Mouse (Mus musculus) heart, embryonic 13.5 days (tissue): ENCODE data around the gene Nxph3. TPM values are rescaled to one million over a fixed set of nuclear protein-coding genes. Genes with fewer than 3 reads are reported as not detected.

ENCODE experiments used
- ATAC-seq: fragments of 200-750 bp; cut with Nextera tagmentation; 2 replicates; pipeline ENCODE4 v1.8.0; 2017; ENCODE audit warnings: moderate TSS enrichment; ENCODE audit not compliant: insufficient number of reproducible peaks, low FRiP score, low TSS enrichment; ENCODE audit errors: extremely low read depth
- H3K27ac ChIP-seq: fragments of 300-500 bp; sonication (generic); replicated peaks from 2 replicates; pipeline ENCODE4 v1.5.1; 2015; ENCODE audit warnings: moderate library complexity, mild to moderate bottlenecking, inconsistent platforms
- H3K27me3 ChIP-seq: fragments of 300-500 bp; sonication (generic); replicated peaks from 2 replicates; pipeline ENCODE4 v1.6.1; 2015; ENCODE audit warnings: mild to moderate bottlenecking, inconsistent platforms
- H3K36me3 ChIP-seq: fragments of 300-500 bp; sonication (generic); 2 replicates; pipeline ENCODE4 v1.6.1; 2015; ENCODE audit warnings: mild to moderate bottlenecking, inconsistent platforms
- H3K4me1 ChIP-seq: fragments of 300-500 bp; sonication (generic); 2 replicates; pipeline ENCODE4 v1.6.1; 2015; ENCODE audit warnings: inconsistent platforms
- H3K4me2 ChIP-seq: fragments of 300-500 bp; sonication (generic); 2 replicates; pipeline ENCODE4 v1.6.1; 2015; ENCODE audit warnings: inconsistent platforms, mild to moderate bottlenecking, moderate library complexity
- H3K4me3 ChIP-seq: fragments of 300-500 bp; sonication (generic); 2 replicates; pipeline ENCODE4 v1.5.1; 2015; ENCODE audit warnings: moderate library complexity, mild to moderate bottlenecking, inconsistent platforms
- H3K9ac ChIP-seq: fragments of 300-500 bp; sonication (generic); 2 replicates; pipeline ENCODE4 v1.6.1; 2015; ENCODE audit warnings: inconsistent platforms, mild to moderate bottlenecking, moderate library complexity
- H3K9me3 ChIP-seq: fragments of 300-500 bp; sonication (generic); 2 replicates; pipeline ENCODE4 v1.6.1; 2016; ENCODE audit warnings: inconsistent platforms
- WGBS: fragments of 180-500 bp; shearing (Covaris S2); methylation state at CpG from one replicate; pipeline ENCODE4 v1.1.7; 2015; ENCODE audit warnings: mixed read lengths; 5-methylcytosine and 5-hydroxymethylcytosine counted together
- polyA plus RNA-seq: library from polyadenylated mRNA; unstranded; fragments of >200 nt; fragmentation: Nextera tagmentation; extraction: Ambion mirVana; gene quantifications from 2 replicates; pipeline ENCODE4 v1.2.1, GENCODE M21; 2015

Nxph3 gene
- 0.20 and 0.21 TPM in 2 replicates for polyA plus RNA-seq

GRCm38 (mm10) chr11:95514298-95514861 lies at the start of gene Nxph3:
Gene Nxph3 (minus strand): TSS chr11:95514570.
- Histone ChIP-seq H3K4me2 (peak within 1 kb of the TSS; percentile 90), H3K9me3 (no peaks in the 10 kb centered on the region), H3K9ac (peak within 1 kb of the TSS; percentile 72), H3K4me1 (peaks cover 30% of the 10 kb centered on the region), H3K27ac (no peak within 1 kb of the TSS), H3K36me3 (no peaks in the 10 kb centered on the region), H3K27me3 (peaks cover 88% of the 10 kb centered on the region), H3K4me3 (peak within 1 kb of the TSS; percentile 64)
- WGBS = under 1% methylated on average over 64 of the region's 66 CpGs
- peak; percentile 28; the same call in 1 of the 2 replicates for ATAC-seq

- Histone ChIP-seq H3K36me3 (no peaks in the 10 kb centered on the region), H3K4me1 (peaks cover 36% of the 10 kb centered on the region), H3K27ac (no peak overlapping the region), H3K4me3 (no peak overlapping the region), H3K4me2 (no peak overlapping the region), H3K27me3 (no peaks in the 10 kb centered on the region; the same call in 1 of the 2 replicates), H3K9ac (no peak overlapping the region), H3K9me3 (no peaks in the 10 kb centered on the region)
- WGBS = 88% methylated on average over 5 of the region's 5 CpGs
- ATAC-seq = no peak
Measured at GRCm38 (mm10) chr11:95563849-95564248, 49.5 kb upstream of the Nxph3 start.

- Histone ChIP-seq H3K36me3 (no peaks in the 10 kb centered on the region), H3K4me1 (peaks cover 29% of the 10 kb centered on the region), H3K4me2 (no peak overlapping the region), H3K27me3 (no peaks in the 10 kb centered on the region; the same call in none of the 2 replicates), H3K9ac (no peak overlapping the region), H3K9me3 (no peaks in the 10 kb centered on the region), H3K4me3 (no peak overlapping the region), H3K27ac (no peak overlapping the region)
- no peak for ATAC-seq
- WGBS = 55% methylated on average over 3 of the region's 3 CpGs
Measured at GRCm38 (mm10) chr11:95560773-95561172, 46.4 kb upstream of the Nxph3 start.

- Histone ChIP-seq H3K27ac (no peak overlapping the region), H3K4me2 (no peak overlapping the region), H3K4me3 (no peak overlapping the region), H3K36me3 (no peaks in the 10 kb centered on the region), H3K27me3 (peaks cover 3% of the 10 kb centered on the region), H3K4me1 (peaks cover 29% of the 10 kb centered on the region), H3K9ac (no peak overlapping the region), H3K9me3 (no peaks in the 10 kb centered on the region)
- ATAC-seq = no peak
- WGBS = 48% methylated on average over 2 of the region's 2 CpGs
Measured at GRCm38 (mm10) chr11:95559761-95560160, 45.4 kb upstream of the Nxph3 start.

GRCm38 (mm10) chr11:95557719-95558118 lies 43.3 kb upstream of the Nxph3 start:
- Histone ChIP-seq H3K27ac (no peak overlapping the region), H3K4me2 (no peak overlapping the region), H3K9ac (no peak overlapping the region; the same call in 1 of the 2 replicates), H3K4me3 (no peak overlapping the region), H3K27me3 (peaks cover 3% of the 10 kb centered on the region), H3K9me3 (no peaks in the 10 kb centered on the region), H3K36me3 (no peaks in the 10 kb centered on the region), H3K4me1 (peaks cover 29% of the 10 kb centered on the region)
- no peak for ATAC-seq
- 30% methylated on average over 6 of the region's 6 CpGs for WGBS

GRCm38 (mm10) chr11:95557032-95557431 lies 42.7 kb upstream of the Nxph3 start:
- no peak for ATAC-seq
- no peak overlapping the region for H3K9ac ChIP-seq
- peaks cover 29% of the 10 kb centered on the region for H3K4me1 ChIP-seq
- H3K9me3 ChIP-seq = no peaks in the 10 kb centered on the region
- no peak overlapping the region for H3K4me3 ChIP-seq
- WGBS = 73% methylated on average over 6 of the region's 6 CpGs
- peaks cover 3% of the 10 kb centered on the region for H3K27me3 ChIP-seq
- H3K4me2 ChIP-seq = no peak overlapping the region
- H3K36me3 ChIP-seq = no peaks in the 10 kb centered on the region
- H3K27ac ChIP-seq = no peak overlapping the region

- WGBS = 55% methylated on average over 8 of the region's 8 CpGs
- no peak for ATAC-seq
Measured at GRCm38 (mm10) chr11:95555279-95555678, 40.9 kb upstream of the Nxph3 start.

GRCm38 (mm10) chr11:95550301-95551021 lies 36.1 kb upstream of the Nxph3 start:
- no peaks in the 10 kb centered on the region for H3K36me3 ChIP-seq
- H3K4me1 ChIP-seq = peaks cover 14% of the 10 kb centered on the region
- H3K27ac ChIP-seq = no peak overlapping the region
- H3K4me3 ChIP-seq = no peak overlapping the region
- no peak overlapping the region for H3K9ac ChIP-seq
- H3K9me3 ChIP-seq = no peaks in the 10 kb centered on the region
- H3K4me2 ChIP-seq = no peak overlapping the region
- 74% methylated on average over 12 of the region's 12 CpGs for WGBS
- H3K27me3 ChIP-seq = peaks cover 3% of the 10 kb centered on the region; the same call in 1 of the 2 replicates
- ATAC-seq = no peak

More at GRCm38 (mm10) chr11:95555279-95555678, 40.9 kb upstream of the Nxph3 start:
- no peak overlapping the region for H3K9ac ChIP-seq
- no peaks in the 10 kb centered on the region for H3K9me3 ChIP-seq
- no peaks in the 10 kb centered on the region for H3K36me3 ChIP-seq
- H3K27ac ChIP-seq = no peak overlapping the region
- H3K4me2 ChIP-seq = no peak overlapping the region
- no peak overlapping the region for H3K4me3 ChIP-seq
- peaks cover 3% of the 10 kb centered on the region for H3K27me3 ChIP-seq
- H3K4me1 ChIP-seq = peaks cover 24% of the 10 kb centered on the region

- 65% methylated on average over 10 of the region's 10 CpGs for WGBS
- Histone ChIP-seq H3K4me1 (peaks cover 32% of the 10 kb centered on the region), H3K4me3 (no peak overlapping the region), H3K9me3 (no peaks in the 10 kb centered on the region), H3K27ac (no peak overlapping the region), H3K9ac (no peak overlapping the region), H3K36me3 (no peaks in the 10 kb centered on the region), H3K27me3 (0 out of 2 replicates have a peak, but pooled peaks cover 2% of the 10 kb centered on the region), H3K4me2 (no peak overlapping the region)
- ATAC-seq = no peak
Measured at GRCm38 (mm10) chr11:95546021-95546782, 31.8 kb upstream of the Nxph3 start.

- 85% methylated on average over 8 of the region's 8 CpGs for WGBS
- H3K4me1 ChIP-seq = peaks cover 39% of the 10 kb centered on the region
- no peak overlapping the region for H3K4me3 ChIP-seq
- no peaks in the 10 kb centered on the region for H3K9me3 ChIP-seq
- no peak overlapping the region for H3K9ac ChIP-seq
- H3K36me3 ChIP-seq = no peaks in the 10 kb centered on the region
- H3K4me2 ChIP-seq = no peak overlapping the region
- H3K27me3 ChIP-seq = peaks cover 15% of the 10 kb centered on the region; the same call in 1 of the 2 replicates
- no peak for ATAC-seq
- no peak overlapping the region for H3K27ac ChIP-seq
Measured at GRCm38 (mm10) chr11:95544546-95545327, 30.4 kb upstream of the Nxph3 start.
